Mouse (Mus musculus): ENCODE data around the gene Rps29. TPM values are rescaled to one million over a fixed set of nuclear protein-coding genes. Genes with fewer than 3 reads are reported as not detected.

Rps29 gene
- polyA plus RNA-seq, 1 experiment from 2014 or later: 1,135 TPM

- Histone ChIP-seq H3K36me3 (peaks cover 11% of the 10 kb centered on the region; the same call in 1 of the 2 replicates), H3K4me2 (no peak overlapping the region), H3K4me3 (no peak overlapping the region), H3K27me3 (no peaks in the 10 kb centered on the region), H3K27ac (replicated peaks) (no peak overlapping the region), H3K4me1 (replicated peaks) (peaks cover 24% of the 10 kb centered on the region), H3K9ac (no peak overlapping the region), H3K9me3 (no peaks in the 10 kb centered on the region)
- no peak for ATAC-seq (ENCODE audit: low FRiP score, low read depth)
- WGBS: 96% methylated on average over 5 of the region's 5 CpGs
Observed at GRCm38 (mm10) chr12:69191396-69191795, 32.4 kb upstream of the Rps29 start.

- Histone ChIP-seq H3K9me3 (no peaks in the 10 kb centered on the region), H3K27ac (replicated peaks) (no peak overlapping the region), H3K4me2 (no peak overlapping the region), H3K36me3 (peaks cover 11% of the 10 kb centered on the region; the same call in 1 of the 2 replicates), H3K27me3 (no peaks in the 10 kb centered on the region), H3K9ac (no peak overlapping the region), H3K4me1 (replicated peaks) (peaks cover 19% of the 10 kb centered on the region), H3K4me3 (no peak overlapping the region)
- no peak for ATAC-seq (ENCODE audit: low FRiP score, low read depth)
- 100% methylated on average over 1 of the region's 1 CpGs for WGBS
Observed at GRCm38 (mm10) chr12:69190522-69190921, 31.5 kb upstream of the Rps29 start.

- Histone ChIP-seq H3K9me3 (no peaks in the 10 kb centered on the region), H3K36me3 (peaks cover 11% of the 10 kb centered on the region; the same call in 1 of the 2 replicates), H3K9ac (no peak overlapping the region), H3K27me3 (no peaks in the 10 kb centered on the region), H3K4me1 (replicated peaks) (peaks cover 21% of the 10 kb centered on the region), H3K27ac (replicated peaks) (no peak overlapping the region), H3K4me2 (no peak overlapping the region), H3K4me3 (no peak overlapping the region)
- WGBS: 93% methylated on average over 9 of the region's 9 CpGs
- no peak for ATAC-seq (ENCODE audit: low FRiP score, low read depth)
Observed at GRCm38 (mm10) chr12:69190074-69190473, 31.1 kb upstream of the Rps29 start.

GRCm38 (mm10) chr12:69186811-69187471 is 28.0 kb upstream of the Rps29 start:
- Histone ChIP-seq H3K4me2 (no peak overlapping the region), H3K4me1 (replicated peaks) (peaks cover 29% of the 10 kb centered on the region), H3K27me3 (no peaks in the 10 kb centered on the region), H3K9ac (no peak overlapping the region), H3K9me3 (no peaks in the 10 kb centered on the region), H3K27ac (replicated peaks) (no peak overlapping the region), H3K4me3 (no peak overlapping the region), H3K36me3 (peaks cover 15% of the 10 kb centered on the region)
- WGBS: 76% methylated on average over 5 of the region's 5 CpGs
- no peak for ATAC-seq (ENCODE audit: low FRiP score, low read depth)

GRCm38 (mm10) chr12:69185371-69185770 is 26.4 kb upstream of the Rps29 start:
- H3K4me1 ChIP-seq (replicated peaks): peaks cover 29% of the 10 kb centered on the region
- no peak for ATAC-seq (ENCODE audit: low FRiP score, low read depth)
- peaks cover 21% of the 10 kb centered on the region for H3K36me3 ChIP-seq
- peak overlapping the region; percentile 75 for H3K4me3 ChIP-seq
- peak overlapping the region; percentile 92; the same call in 1 of the 2 replicates for H3K9ac ChIP-seq
- no peaks in the 10 kb centered on the region for H3K27me3 ChIP-seq
- 71% methylated on average over 7 of the region's 7 CpGs for WGBS
- H3K9me3 ChIP-seq: no peaks in the 10 kb centered on the region
- H3K4me2 ChIP-seq: peak overlapping the region; percentile 80
- H3K27ac ChIP-seq (replicated peaks): no peak overlapping the region

GRCm38 (mm10) chr12:69184342-69185295 is 25.6 kb upstream of the Rps29 start:
- peak overlapping the region; percentile 75 for H3K4me3 ChIP-seq
- H3K9me3 ChIP-seq: no peaks in the 10 kb centered on the region
- 1% methylated on average over 81 of the region's 86 CpGs for whole genome bisulfite sequencing
- H3K27me3 ChIP-seq: no peaks in the 10 kb centered on the region
- H3K36me3 ChIP-seq: peaks cover 18% of the 10 kb centered on the region
- peak overlapping the region; percentile 92 for H3K9ac ChIP-seq
- H3K4me1 ChIP-seq (replicated peaks): peaks cover 29% of the 10 kb centered on the region
- ATAC-seq (ENCODE audit: low FRiP score, low read depth): peak; percentile 59
- peak overlapping the region; percentile 80 for H3K4me2 ChIP-seq
- peak overlapping the region; percentile 94 for H3K27ac ChIP-seq (replicated peaks)

- Histone ChIP-seq H3K27me3 (no peaks in the 10 kb centered on the region), H3K4me2 (peak within 1 kb of the TSS; percentile 80), H3K36me3 (peaks cover 16% of the 10 kb centered on the region), H3K27ac (replicated peaks) (peak within 1 kb of the TSS; percentile 94), H3K4me1 (replicated peaks) (peaks cover 29% of the 10 kb centered on the region), H3K9me3 (no peaks in the 10 kb centered on the region), H3K9ac (peak within 1 kb of the TSS; percentile 92), H3K4me3 (peak within 1 kb of the TSS; percentile 75)
- peak; percentile 99 for ATAC-seq (ENCODE audit: low FRiP score, low read depth)
- WGBS: under 1% methylated on average over 84 of the region's 84 CpGs
Observed at GRCm38 (mm10) chr12:69183583-69184308, 24.8 kb upstream of the Rps29 start, which contains the start of the genes Rpl36al and Mgat2. Rpl36al (minus strand) TSS chr12:69184083. Mgat2 (plus strand) TSS chr12:69184157.

GRCm38 (mm10) chr12:69181800-69182199 is 22.8 kb upstream of the Rps29 start:
- 94% methylated on average over 4 of the region's 4 CpGs for WGBS
- Histone ChIP-seq H3K36me3 (peaks cover 10% of the 10 kb centered on the region), H3K27me3 (no peaks in the 10 kb centered on the region), H3K9ac (no peak overlapping the region), H3K4me3 (no peak overlapping the region), H3K4me2 (no peak overlapping the region), H3K9me3 (no peaks in the 10 kb centered on the region), H3K4me1 (replicated peaks) (peaks cover 19% of the 10 kb centered on the region), H3K27ac (replicated peaks) (no peak overlapping the region)
- ATAC-seq (ENCODE audit: low FRiP score, low read depth): no peak

- peaks cover 10% of the 10 kb centered on the region for H3K36me3 ChIP-seq
- 84% methylated on average over 12 of the region's 12 CpGs for WGBS
- peaks cover 4% of the 10 kb centered on the region; the same call in 1 of the 2 replicates for H3K4me1 ChIP-seq (replicated peaks)
- no peak overlapping the region for H3K4me2 ChIP-seq
- no peak overlapping the region for H3K9ac ChIP-seq
- H3K27ac ChIP-seq (replicated peaks): no peak overlapping the region
- H3K9me3 ChIP-seq: no peaks in the 10 kb centered on the region
- no peaks in the 10 kb centered on the region for H3K27me3 ChIP-seq
- H3K4me3 ChIP-seq: no peak overlapping the region
- no peak for ATAC-seq (ENCODE audit: low FRiP score, low read depth)
Observed at GRCm38 (mm10) chr12:69179371-69179770, 20.4 kb upstream of the Rps29 start.

- Histone ChIP-seq H3K27ac (replicated peaks) (no peak overlapping the region), H3K36me3 (peaks cover 10% of the 10 kb centered on the region)
- WGBS: 82% methylated on average over 3 of the region's 3 CpGs
Observed at GRCm38 (mm10) chr12:69177526-69177925, 18.5 kb upstream of the Rps29 start.

GRCm38 (mm10) chr12:69175975-69176374 is 17.0 kb upstream of the Rps29 start:
- Histone ChIP-seq H3K27me3 (no peaks in the 10 kb centered on the region), H3K9me3 (no peaks in the 10 kb centered on the region), H3K36me3 (no peaks in the 10 kb centered on the region), H3K4me3 (no peak overlapping the region), H3K4me1 (replicated peaks) (no peaks in the 10 kb centered on the region), H3K4me2 (no peak overlapping the region), H3K9ac (no peak overlapping the region), H3K27ac (replicated peaks) (no peak overlapping the region)
- WGBS: 97% methylated on average over 3 of the region's 3 CpGs
- no peak for ATAC-seq (ENCODE audit: low FRiP score, low read depth)

More at GRCm38 (mm10) chr12:69177526-69177925, 18.5 kb upstream of the Rps29 start:
- no peak for ATAC-seq (ENCODE audit: low FRiP score, low read depth)
- H3K9me3 ChIP-seq: no peaks in the 10 kb centered on the region
- no peak overlapping the region for H3K4me3 ChIP-seq
- H3K27me3 ChIP-seq: no peaks in the 10 kb centered on the region
- H3K4me1 ChIP-seq (replicated peaks): no peaks in the 10 kb centered on the region
- no peak overlapping the region for H3K9ac ChIP-seq
- no peak overlapping the region for H3K4me2 ChIP-seq

Measured in hindbrain, embryonic 15.5 days (tissue).